Mouse (Mus musculus): Measurements from ENCODE around the gene Pde12. TPM values are rescaled to one million over a fixed set of nuclear protein-coding genes. Genes with fewer than 3 reads are reported as not detected.

Gene Pde12
- polyA plus RNA-seq, 1 experiment from 2014 or later = 11.1 TPM

- H3K4me3 ChIP-seq = peak overlapping the region; percentile 97
- H3K4me2 ChIP-seq = peak overlapping the region; percentile 84
- H3K9me3 ChIP-seq (replicated peaks) = no peaks in the 10 kb centered on the region
- H3K4me1 ChIP-seq = peaks cover 50% of the 10 kb centered on the region
- H3K27me3 ChIP-seq (replicated peaks) = no peaks in the 10 kb centered on the region
- peak overlapping the region; percentile 88 for H3K27ac ChIP-seq
- H3K36me3 ChIP-seq = peaks cover 28% of the 10 kb centered on the region
- peak; percentile 62 for ATAC-seq
- WGBS (ENCODE audit: insufficient replicate concordance) = 1% methylated on average over 73 of the region's 73 CpGs
- H3K9ac ChIP-seq = peak overlapping the region; percentile 94
Observed at GRCm38 (mm10) chr14:26668371-26669291, 1.1 kb downstream of the Pde12 start.

- Histone ChIP-seq H3K9me3 (replicated peaks) (no peaks in the 10 kb centered on the region), H3K9ac (peak overlapping the region; percentile 94), H3K36me3 (peaks cover 31% of the 10 kb centered on the region), H3K27me3 (replicated peaks) (no peaks in the 10 kb centered on the region), H3K4me3 (peak overlapping the region; percentile 97), H3K4me2 (peak overlapping the region; percentile 84), H3K4me1 (peaks cover 50% of the 10 kb centered on the region), H3K27ac (peak overlapping the region; percentile 88)
- ATAC-seq = no peak
- WGBS (ENCODE audit: insufficient replicate concordance) = 8% methylated on average over 6 of the region's 6 CpGs
Observed at GRCm38 (mm10) chr14:26667991-26668370, 1.7 kb downstream of the Pde12 start.

- 78% methylated on average over 2 of the region's 2 CpGs for WGBS (ENCODE audit: insufficient replicate concordance)
Observed at GRCm38 (mm10) chr14:26663851-26664250, 5.8 kb downstream of the Pde12 start.

GRCm38 (mm10) chr14:26662488-26662887 lies 7.2 kb downstream of the Pde12 start:
- ATAC-seq = peak; percentile 52; the same call in 1 of the 2 replicates
- Histone ChIP-seq H3K4me1 (peaks cover 30% of the 10 kb centered on the region), H3K27ac (peak overlapping the region; percentile 45; the same call in 1 of the 2 replicates), H3K9ac (no peak overlapping the region), H3K27me3 (replicated peaks) (no peaks in the 10 kb centered on the region), H3K9me3 (replicated peaks) (no peaks in the 10 kb centered on the region), H3K4me3 (no peak overlapping the region), H3K4me2 (no peak overlapping the region), H3K36me3 (peaks cover 67% of the 10 kb centered on the region)
- 45% methylated on average over 2 of the region's 2 CpGs for WGBS (ENCODE audit: insufficient replicate concordance)

More at GRCm38 (mm10) chr14:26663851-26664250, 5.8 kb downstream of the Pde12 start:
- peaks cover 56% of the 10 kb centered on the region for H3K36me3 ChIP-seq
- no peak overlapping the region for H3K4me3 ChIP-seq
- H3K4me1 ChIP-seq = peaks cover 35% of the 10 kb centered on the region
- H3K4me2 ChIP-seq = no peak overlapping the region
- no peak overlapping the region for H3K9ac ChIP-seq
- H3K27me3 ChIP-seq (replicated peaks) = no peaks in the 10 kb centered on the region
- H3K9me3 ChIP-seq (replicated peaks) = no peaks in the 10 kb centered on the region
- H3K27ac ChIP-seq = no peak overlapping the region
- ATAC-seq = no peak

- H3K4me2 ChIP-seq = no peak overlapping the region
- H3K9me3 ChIP-seq (replicated peaks) = no peaks in the 10 kb centered on the region
- peak overlapping the region; percentile 45; the same call in 1 of the 2 replicates for H3K27ac ChIP-seq
- no peak for ATAC-seq
- no peak overlapping the region for H3K4me3 ChIP-seq
- H3K27me3 ChIP-seq (replicated peaks) = no peaks in the 10 kb centered on the region
- H3K36me3 ChIP-seq = peaks cover 71% of the 10 kb centered on the region
- no peak overlapping the region for H3K9ac ChIP-seq
- WGBS (ENCODE audit: insufficient replicate concordance) = 79% methylated on average over 3 of the region's 3 CpGs
- H3K4me1 ChIP-seq = peaks cover 25% of the 10 kb centered on the region
Observed at GRCm38 (mm10) chr14:26662016-26662415, 7.7 kb downstream of the Pde12 start.

GRCm38 (mm10) chr14:26660233-26660632 lies 9.4 kb downstream of the Pde12 start:
- Histone ChIP-seq H3K27ac (no peak overlapping the region), H3K4me3 (no peak overlapping the region), H3K36me3 (peaks cover 70% of the 10 kb centered on the region), H3K9me3 (replicated peaks) (no peaks in the 10 kb centered on the region), H3K4me2 (no peak overlapping the region), H3K4me1 (peaks cover 11% of the 10 kb centered on the region), H3K27me3 (replicated peaks) (no peaks in the 10 kb centered on the region), H3K9ac (no peak overlapping the region)
- no peak for ATAC-seq
- WGBS (ENCODE audit: insufficient replicate concordance) = 91% methylated on average over 1 of the region's 1 CpGs

GRCm38 (mm10) chr14:26658178-26658577 lies 11.5 kb downstream of the Pde12 start:
- no peak overlapping the region for H3K4me2 ChIP-seq
- peaks cover 72% of the 10 kb centered on the region for H3K36me3 ChIP-seq
- no peak overlapping the region for H3K9ac ChIP-seq
- H3K4me3 ChIP-seq = no peak overlapping the region
- peaks cover 11% of the 10 kb centered on the region for H3K4me1 ChIP-seq
- H3K27me3 ChIP-seq (replicated peaks) = no peaks in the 10 kb centered on the region
- no peak overlapping the region for H3K27ac ChIP-seq
- ATAC-seq = no peak
- no peaks in the 10 kb centered on the region for H3K9me3 ChIP-seq (replicated peaks)

GRCm38 (mm10) chr14:26651901-26652300 lies 17.8 kb downstream of the Pde12 start:
- Histone ChIP-seq H3K9ac (no peak overlapping the region), H3K36me3 (peaks cover 78% of the 10 kb centered on the region), H3K27me3 (replicated peaks) (no peaks in the 10 kb centered on the region), H3K4me2 (no peak overlapping the region), H3K4me3 (no peak overlapping the region), H3K27ac (no peak overlapping the region), H3K4me1 (no peaks in the 10 kb centered on the region), H3K9me3 (replicated peaks) (no peaks in the 10 kb centered on the region)
- ATAC-seq = no peak

GRCm38 (mm10) chr14:26647811-26648210 lies 21.9 kb downstream of the Pde12 start:
- ATAC-seq = no peak
- WGBS (ENCODE audit: insufficient replicate concordance) = 82% methylated on average over 2 of the region's 2 CpGs
- Histone ChIP-seq H3K4me3 (no peak overlapping the region), H3K4me1 (peaks cover 7% of the 10 kb centered on the region; the same call in 1 of the 2 replicates), H3K4me2 (no peak overlapping the region), H3K27ac (no peak overlapping the region), H3K27me3 (replicated peaks) (no peaks in the 10 kb centered on the region), H3K36me3 (peaks cover 48% of the 10 kb centered on the region), H3K9ac (no peak overlapping the region), H3K9me3 (replicated peaks) (no peaks in the 10 kb centered on the region)

- Histone ChIP-seq H3K36me3 (peaks cover 36% of the 10 kb centered on the region), H3K4me3 (no peak overlapping the region), H3K9ac (no peak overlapping the region), H3K27ac (no peak overlapping the region), H3K4me1 (peaks cover 11% of the 10 kb centered on the region; the same call in 1 of the 2 replicates), H3K9me3 (replicated peaks) (no peaks in the 10 kb centered on the region), H3K27me3 (replicated peaks) (no peaks in the 10 kb centered on the region), H3K4me2 (no peak overlapping the region)
- no peak for ATAC-seq
- 75% methylated on average over 5 of the region's 5 CpGs for WGBS (ENCODE audit: insufficient replicate concordance)
Observed at GRCm38 (mm10) chr14:26645989-26646650, 23.6 kb downstream of the Pde12 start.

- Histone ChIP-seq H3K36me3 (peaks cover 24% of the 10 kb centered on the region), H3K4me1 (peaks cover 27% of the 10 kb centered on the region), H3K4me2 (no peak overlapping the region), H3K27ac (no peak overlapping the region), H3K27me3 (replicated peaks) (no peaks in the 10 kb centered on the region), H3K9me3 (replicated peaks) (no peaks in the 10 kb centered on the region), H3K4me3 (no peak overlapping the region), H3K9ac (no peak overlapping the region)
- ATAC-seq = no peak
- WGBS (ENCODE audit: insufficient replicate concordance) = 55% methylated on average over 3 of the region's 3 CpGs
Observed at GRCm38 (mm10) chr14:26643006-26643624, 26.6 kb downstream of the Pde12 start.

GRCm38 (mm10) chr14:26639961-26640360 lies 29.7 kb downstream of the Pde12 start:
- H3K36me3 ChIP-seq = peaks cover 7% of the 10 kb centered on the region; the same call in 1 of the 2 replicates
- no peak for ATAC-seq
- H3K9ac ChIP-seq = peak overlapping the region; percentile 98; the same call in 1 of the 2 replicates
- no peaks in the 10 kb centered on the region for H3K27me3 ChIP-seq (replicated peaks)
- peaks cover 44% of the 10 kb centered on the region for H3K4me1 ChIP-seq
- no peak overlapping the region for H3K27ac ChIP-seq
- whole genome bisulfite sequencing (ENCODE audit: insufficient replicate concordance) = 54% methylated on average over 2 of the region's 2 CpGs
- peak overlapping the region; percentile 98 for H3K4me3 ChIP-seq
- no peaks in the 10 kb centered on the region for H3K9me3 ChIP-seq (replicated peaks)
- peak overlapping the region; percentile 81 for H3K4me2 ChIP-seq
